Mouse (Mus musculus): ENCODE data around the gene Kbtbd4. TPM values are rescaled to one million over a fixed set of nuclear protein-coding genes. Genes with fewer than 3 reads are reported as not detected.

Kbtbd4 gene
- total RNA-seq, 1 experiment: 19.0 TPM

DNA sequence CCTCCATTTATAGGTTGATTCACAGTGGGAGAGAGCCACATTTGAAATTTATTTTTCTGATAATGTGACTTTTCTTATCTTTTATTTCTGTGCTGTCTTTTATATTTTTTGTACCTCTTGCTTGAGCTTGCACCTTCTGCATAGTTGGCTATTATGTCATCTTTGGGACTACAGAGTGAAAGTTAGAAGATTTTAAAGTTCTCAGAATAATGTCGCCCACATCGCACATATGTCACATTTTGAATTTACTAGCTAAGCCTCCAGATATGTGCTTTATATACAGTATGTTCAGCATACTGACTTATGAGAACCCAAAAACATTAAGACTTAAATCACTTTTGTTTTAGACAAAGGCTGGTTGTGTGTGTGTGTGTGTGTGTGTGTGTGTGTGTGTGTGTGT, 55.5 kb downstream of the Kbtbd4 start:
- no peaks in the 10 kb centered on the region; a peak in 1 of 4 replicates for H3K4me1 ChIP-seq (ENCODE audit: control insufficient read depth in 2 of 2, insufficient read depth in 2 of 2, low read length in 2 of 2, poor library complexity in 1 of 2)
- in situ Hi-C loops (cut with MboI; ENCODE audit: low sequenced_read_pairs in 2 of 2, unreplicated experiment in 2 of 2): no loop called here
- no peaks in the 10 kb centered on the region; the same call in 1 of the 2 replicates for H3K36me3 ChIP-seq (ENCODE audit: control insufficient read depth, insufficient read depth, low read length, poor library complexity, severe bottlenecking)
- H3K9ac ChIP-seq (ENCODE audit: insufficient read depth, low read depth, low read length, poor library complexity, severe bottlenecking): no peak overlapping the region
- TF ChIP-seq CHD2 (IDR thresholded peaks at IDR 0.05; ENCODE audit: low read depth, low read length) (no peak), MAFK (IDR thresholded peaks at IDR 0.05; ENCODE audit: insufficient read depth, low read depth, low read length) (no peak), HCFC1 (IDR thresholded peaks at IDR 0.05; ENCODE audit: borderline replicate concordance, insufficient read depth, low read length) (no peak), ZNF384 (IDR thresholded peaks at IDR 0.05; ENCODE audit: low read depth, low read length) (no peak), ZC3H11A (IDR thresholded peaks at IDR 0.05; ENCODE audit: borderline replicate concordance, low read depth, low read length) (no peak)
- H3K4me3 ChIP-seq (ENCODE audit: insufficient read depth in 1 of 2, low read depth in 1 of 2, low read length in 2 of 2, poor library complexity in 1 of 2, severe bottlenecking in 1 of 2): no peak overlapping the region
- H3K27ac ChIP-seq (ENCODE audit: insufficient read depth, low read depth, low read length, poor library complexity, severe bottlenecking): no peak overlapping the region
- no peaks in the 10 kb centered on the region for H3K9me3 ChIP-seq (ENCODE audit: control insufficient read depth, insufficient read depth, low read depth, low read length)
- DNase-seq (ENCODE audit: low read depth, low spot score): no peak

Other genes starting within 250 kb of the Kbtbd4 start
- gene Nup160, start 227.5 kb upstream of the Kbtbd4 start, total RNA-seq (2012; rRNA removed): 72.6 and 81.9 TPM in 2 replicates
- 91.4 and 124 TPM in 2 replicates for gene Fnbp4, start 159.4 kb upstream of the Kbtbd4 start, total RNA-seq (2012; rRNA removed)
- gene Agbl2, start 122.0 kb upstream of the Kbtbd4 start, total RNA-seq (2012; rRNA removed): 0.16 and 0.27 TPM in 2 replicates
- 138 and 162 TPM in 2 replicates for gene Mtch2, start 57.6 kb upstream of the Kbtbd4 start, total RNA-seq (2012; rRNA removed)
- gene C1qtnf4, start 18.9 kb upstream of the Kbtbd4 start, total RNA-seq (2012; rRNA removed): 2.8 and 3.2 TPM in 2 replicates
- gene Ndufs3, start 87 bp downstream of the Kbtbd4 start, total RNA-seq (2012; rRNA removed): 106 and 109 TPM in 2 replicates
- gene Celf1, start 35.6 kb downstream of the Kbtbd4 start, total RNA-seq (2012; rRNA removed): 61.7 and 73.0 TPM in 2 replicates
- 1.1 and 2.4 TPM in 2 replicates for gene Rapsn, start 130.9 kb downstream of the Kbtbd4 start, total RNA-seq (2012; rRNA removed)
- 226 and 262 TPM in 2 replicates for gene Psmc3, start 149.3 kb downstream of the Kbtbd4 start, total RNA-seq (2012; rRNA removed)
- gene Slc39a13, start 165.7 kb downstream of the Kbtbd4 start, total RNA-seq (2012; rRNA removed): 18.3 and 20.1 TPM in 2 replicates
- 0.31 and 0.32 TPM in 2 replicates for gene Spi1, start 177.7 kb downstream of the Kbtbd4 start, total RNA-seq (2012; rRNA removed)
- 0.62 and 0.90 TPM in 2 replicates for gene Mybpc3, start 213.4 kb downstream of the Kbtbd4 start, total RNA-seq (2012; rRNA removed)

Measured in ES-E14 (cell line).